Mouse (Mus musculus): ENCODE measurements around the gene Gm13696. TPM values are rescaled to one million over a fixed set of nuclear protein-coding genes. Genes with fewer than 3 reads are reported as not detected.
"Not testable (repeated sequence)": the region's sequence is repeated elsewhere in the genome, so short reads cannot be mapped to it uniquely, and the experiment has no call there.

The Gm13696 gene
- not detected in 2 replicates for polyA plus RNA-seq (2015; fragmentation: Nextera tagmentation; extraction: Ambion mirVana)

DNA sequence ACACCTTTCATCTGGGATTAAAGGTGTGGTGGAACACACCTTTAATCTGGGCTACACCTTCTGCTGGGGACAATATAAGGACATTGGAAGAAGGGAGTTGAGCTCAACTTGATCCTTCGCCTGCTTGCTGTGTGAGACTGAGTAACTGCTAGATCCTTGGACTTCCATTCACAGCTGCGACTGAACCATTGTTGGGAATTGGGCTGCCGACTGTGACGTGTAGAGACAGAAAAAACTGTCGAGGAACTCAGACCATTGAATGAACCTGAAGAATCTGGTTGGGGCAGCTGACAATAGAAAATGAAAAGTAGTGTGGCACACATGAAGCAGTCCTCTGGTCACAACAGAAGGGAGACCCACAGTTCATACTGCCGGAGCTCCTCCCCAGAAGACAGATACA is at the start of gene Gm13696:
Gene Gm13696, plus strand, starts transcription at position 301 of the 400 bp plus-strand sequence.
- ATAC-seq (ENCODE audit: low FRiP score, low read depth); H3K4me3 ChIP-seq; H3K4me2 ChIP-seq; H3K27me3 ChIP-seq; H3K9me3 ChIP-seq; H3K4me1 ChIP-seq (replicated peaks); H3K9ac ChIP-seq; H3K36me3 ChIP-seq; H3K27ac ChIP-seq (replicated peaks): not testable (repeated sequence)
- WGBS, result no CpG with 5 or more reads among the region's 6 CpGs

DNA sequence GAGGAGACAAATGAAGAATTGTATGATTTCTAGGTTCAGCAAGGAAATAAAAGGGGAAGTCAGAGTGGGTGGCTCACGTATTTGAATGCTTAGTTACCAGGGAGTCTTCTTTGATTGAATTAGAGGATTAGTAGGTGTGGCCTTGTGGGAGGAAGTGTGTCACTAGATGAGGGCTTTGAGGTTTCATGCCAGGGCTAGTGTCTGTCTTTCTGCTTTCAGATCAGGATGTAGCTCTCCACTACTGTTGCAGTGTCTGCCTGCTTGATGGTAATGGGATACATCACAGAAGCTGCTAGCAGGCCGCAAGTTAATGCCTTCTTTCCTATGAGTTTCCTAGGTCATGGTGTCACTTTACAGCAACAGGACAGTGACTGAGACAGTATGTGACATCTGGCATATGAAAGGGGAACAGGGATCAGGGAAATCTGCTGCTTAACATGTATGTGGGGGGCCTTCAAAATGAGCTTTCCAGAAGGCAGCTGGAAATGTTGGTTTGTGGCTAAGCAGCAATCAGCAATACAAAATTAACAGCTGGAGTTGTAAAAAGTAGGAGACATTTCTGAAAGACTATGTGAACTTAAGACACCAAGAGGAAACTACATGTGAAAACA is 43.3 kb upstream of the Gm13696 start:
- Histone ChIP-seq H3K4me2 (no peak overlapping the region), H3K9me3 (no peaks in the 10 kb centered on the region), H3K4me3 (no peak overlapping the region), H3K4me1 (replicated peaks) (no peaks in the 10 kb centered on the region), H3K36me3 (no peaks in the 10 kb centered on the region), H3K27ac (replicated peaks) (no peak overlapping the region), H3K27me3 (no peaks in the 10 kb centered on the region), H3K9ac (no peak overlapping the region)
- no peak for ATAC-seq (ENCODE audit: low FRiP score, low read depth)
- 63% methylated on average over 2 of the region's 2 CpGs for WGBS

DNA sequence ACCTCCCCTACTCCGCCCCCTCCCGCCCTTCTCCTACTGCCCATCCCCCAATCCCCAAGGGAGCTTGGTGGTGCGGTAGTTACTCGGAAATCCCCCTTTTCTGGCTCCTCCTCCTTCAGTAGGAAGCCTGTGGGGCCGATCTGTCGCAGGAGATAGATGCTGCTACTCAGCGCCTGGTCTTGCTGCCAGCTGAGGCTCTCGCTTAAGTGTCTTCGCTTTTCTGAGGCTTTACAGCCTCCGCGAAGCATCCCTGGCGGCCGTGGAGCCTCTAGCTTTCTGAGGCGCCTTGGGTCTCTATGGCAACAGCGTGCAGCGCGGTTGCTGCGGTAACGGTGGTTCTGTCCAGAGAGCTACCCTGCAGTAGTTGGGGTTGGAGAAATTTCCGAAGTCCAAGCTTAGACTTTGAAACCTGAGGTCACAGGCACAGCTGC is 32.0 kb upstream of the Gm13696 start, which contains the start of gene Zswim2:
Gene Zswim2, minus strand, starts transcription at position 298 of the 431 bp plus-strand sequence.
- ATAC-seq (ENCODE audit: low FRiP score, low read depth), result peak; percentile 99
- Histone ChIP-seq H3K4me2 (peak within 1 kb of the TSS; percentile 80), H3K36me3 (no peaks in the 10 kb centered on the region), H3K9me3 (no peaks in the 10 kb centered on the region), H3K4me1 (replicated peaks) (peaks cover 4% of the 10 kb centered on the region; the same call in 1 of the 2 replicates), H3K9ac (0 out of 2 replicates have a peak within 1 kb of the TSS, but pooled peaks have one; percentile 2), H3K27ac (replicated peaks) (0 out of 2 replicates have a peak within 1 kb of the TSS, but pooled peaks have one; percentile 3), H3K4me3 (peak within 1 kb of the TSS; percentile 38), H3K27me3 (no peaks in the 10 kb centered on the region)
- WGBS, result under 1% methylated on average over 20 of the region's 20 CpGs

DNA sequence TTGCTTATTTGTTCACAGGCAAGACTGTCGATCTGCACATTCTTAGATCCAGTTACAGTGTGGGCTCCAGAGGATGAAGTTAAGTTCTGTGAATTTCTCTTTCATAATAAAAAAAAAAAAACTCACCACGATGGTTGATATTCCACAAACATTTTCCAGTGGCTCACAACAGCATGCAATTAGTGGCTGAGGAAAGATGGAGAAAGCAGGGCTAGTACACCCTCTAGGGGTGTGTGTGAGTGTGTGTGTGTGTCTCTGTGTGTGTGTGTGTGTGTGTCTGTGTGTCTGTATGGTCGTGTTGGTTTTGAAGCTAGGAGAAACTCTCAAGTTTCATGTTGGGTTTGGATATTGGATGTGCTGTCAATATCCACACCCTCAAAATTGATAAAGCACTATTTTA is 31.5 kb upstream of the Gm13696 start:
- no peaks in the 10 kb centered on the region for H3K9me3 ChIP-seq
- no peaks in the 10 kb centered on the region for H3K27me3 ChIP-seq
- peak overlapping the region; percentile 80 for H3K4me2 ChIP-seq
- H3K4me3 ChIP-seq, result peak overlapping the region; percentile 38
- WGBS, result 35% methylated on average over 3 of the region's 3 CpGs
- H3K36me3 ChIP-seq, result no peaks in the 10 kb centered on the region
- no peak overlapping the region for H3K27ac ChIP-seq (replicated peaks)
- peaks cover 4% of the 10 kb centered on the region; the same call in 1 of the 2 replicates for H3K4me1 ChIP-seq (replicated peaks)
- H3K9ac ChIP-seq, result no peak overlapping the region
- ATAC-seq (ENCODE audit: low FRiP score, low read depth), result peak; percentile 39; the same call in 1 of the 2 replicates

DNA sequence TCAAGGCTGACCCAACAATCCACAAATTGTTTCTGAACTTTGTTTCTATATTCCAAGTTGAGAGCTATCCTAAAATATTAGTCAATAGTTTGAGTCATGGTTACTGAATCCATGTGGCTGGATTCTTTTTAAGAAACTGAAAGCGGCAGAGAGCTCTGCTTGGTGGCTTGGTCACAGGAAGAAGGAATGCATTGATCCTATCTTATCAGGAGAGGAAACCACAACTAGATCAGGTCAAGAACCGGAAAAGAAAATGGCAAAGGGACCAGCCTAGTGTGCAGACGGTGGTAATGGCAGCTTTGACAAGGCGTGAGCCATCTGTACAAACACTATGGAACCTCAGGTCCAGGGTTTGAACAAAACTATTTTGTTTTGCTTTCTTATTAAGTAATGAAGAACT is 31.1 kb upstream of the Gm13696 start:
- no peak overlapping the region for H3K4me2 ChIP-seq
- H3K4me1 ChIP-seq (replicated peaks), result peaks cover 4% of the 10 kb centered on the region; the same call in 1 of the 2 replicates
- 77% methylated on average over 4 of the region's 4 CpGs for WGBS
- H3K27me3 ChIP-seq, result no peaks in the 10 kb centered on the region
- no peak overlapping the region for H3K9ac ChIP-seq
- H3K4me3 ChIP-seq, result no peak overlapping the region
- ATAC-seq (ENCODE audit: low FRiP score, low read depth), result no peak
- no peak overlapping the region for H3K27ac ChIP-seq (replicated peaks)
- no peaks in the 10 kb centered on the region for H3K9me3 ChIP-seq
- no peaks in the 10 kb centered on the region for H3K36me3 ChIP-seq

DNA sequence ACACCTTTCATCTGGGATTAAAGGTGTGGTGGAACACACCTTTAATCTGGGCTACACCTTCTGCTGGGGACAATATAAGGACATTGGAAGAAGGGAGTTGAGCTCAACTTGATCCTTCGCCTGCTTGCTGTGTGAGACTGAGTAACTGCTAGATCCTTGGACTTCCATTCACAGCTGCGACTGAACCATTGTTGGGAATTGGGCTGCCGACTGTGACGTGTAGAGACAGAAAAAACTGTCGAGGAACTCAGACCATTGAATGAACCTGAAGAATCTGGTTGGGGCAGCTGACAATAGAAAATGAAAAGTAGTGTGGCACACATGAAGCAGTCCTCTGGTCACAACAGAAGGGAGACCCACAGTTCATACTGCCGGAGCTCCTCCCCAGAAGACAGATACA is 17.5 kb upstream of the Gm13696 start, which contains the start of gene Gm13698:
Gene Gm13698, plus strand, starts transcription at position 301 of the 400 bp plus-strand sequence.
- not testable (repeated sequence) for H3K27me3 ChIP-seq; H3K9ac ChIP-seq; H3K36me3 ChIP-seq; ATAC-seq (ENCODE audit: low FRiP score, low read depth); H3K4me1 ChIP-seq (replicated peaks); H3K4me3 ChIP-seq; H3K4me2 ChIP-seq; H3K27ac ChIP-seq (replicated peaks); H3K9me3 ChIP-seq
- no CpG with 5 or more reads among the region's 6 CpGs for WGBS

DNA sequence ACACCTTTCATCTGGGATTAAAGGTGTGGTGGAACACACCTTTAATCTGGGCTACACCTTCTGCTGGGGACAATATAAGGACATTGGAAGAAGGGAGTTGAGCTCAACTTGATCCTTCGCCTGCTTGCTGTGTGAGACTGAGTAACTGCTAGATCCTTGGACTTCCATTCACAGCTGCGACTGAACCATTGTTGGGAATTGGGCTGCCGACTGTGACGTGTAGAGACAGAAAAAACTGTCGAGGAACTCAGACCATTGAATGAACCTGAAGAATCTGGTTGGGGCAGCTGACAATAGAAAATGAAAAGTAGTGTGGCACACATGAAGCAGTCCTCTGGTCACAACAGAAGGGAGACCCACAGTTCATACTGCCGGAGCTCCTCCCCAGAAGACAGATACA is 11.7 kb upstream of the Gm13696 start, which contains the start of gene Gm13693:
Gene Gm13693, plus strand, starts transcription at position 301 of the 400 bp plus-strand sequence.
- not testable (repeated sequence) for H3K9me3 ChIP-seq; H3K4me2 ChIP-seq; H3K27ac ChIP-seq (replicated peaks); H3K9ac ChIP-seq; H3K36me3 ChIP-seq; H3K27me3 ChIP-seq; H3K4me1 ChIP-seq (replicated peaks); ATAC-seq (ENCODE audit: low FRiP score, low read depth); H3K4me3 ChIP-seq
- WGBS, result no CpG with 5 or more reads among the region's 6 CpGs

DNA sequence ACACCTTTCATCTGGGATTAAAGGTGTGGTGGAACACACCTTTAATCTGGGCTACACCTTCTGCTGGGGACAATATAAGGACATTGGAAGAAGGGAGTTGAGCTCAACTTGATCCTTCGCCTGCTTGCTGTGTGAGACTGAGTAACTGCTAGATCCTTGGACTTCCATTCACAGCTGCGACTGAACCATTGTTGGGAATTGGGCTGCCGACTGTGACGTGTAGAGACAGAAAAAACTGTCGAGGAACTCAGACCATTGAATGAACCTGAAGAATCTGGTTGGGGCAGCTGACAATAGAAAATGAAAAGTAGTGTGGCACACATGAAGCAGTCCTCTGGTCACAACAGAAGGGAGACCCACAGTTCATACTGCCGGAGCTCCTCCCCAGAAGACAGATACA is 5.9 kb upstream of the Gm13696 start, which contains the start of gene Gm13695:
Gene Gm13695, plus strand, starts transcription at position 301 of the 400 bp plus-strand sequence.
- ATAC-seq (ENCODE audit: low FRiP score, low read depth); H3K9ac ChIP-seq; H3K4me1 ChIP-seq (replicated peaks); H3K9me3 ChIP-seq; H3K27me3 ChIP-seq; H3K4me2 ChIP-seq; H3K36me3 ChIP-seq; H3K27ac ChIP-seq (replicated peaks); H3K4me3 ChIP-seq: not testable (repeated sequence)
- no CpG with 5 or more reads among the region's 6 CpGs for WGBS

DNA sequence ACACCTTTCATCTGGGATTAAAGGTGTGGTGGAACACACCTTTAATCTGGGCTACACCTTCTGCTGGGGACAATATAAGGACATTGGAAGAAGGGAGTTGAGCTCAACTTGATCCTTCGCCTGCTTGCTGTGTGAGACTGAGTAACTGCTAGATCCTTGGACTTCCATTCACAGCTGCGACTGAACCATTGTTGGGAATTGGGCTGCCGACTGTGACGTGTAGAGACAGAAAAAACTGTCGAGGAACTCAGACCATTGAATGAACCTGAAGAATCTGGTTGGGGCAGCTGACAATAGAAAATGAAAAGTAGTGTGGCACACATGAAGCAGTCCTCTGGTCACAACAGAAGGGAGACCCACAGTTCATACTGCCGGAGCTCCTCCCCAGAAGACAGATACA is 5.7 kb downstream of the Gm13696 start, which contains the start of gene Gm13694:
Gene Gm13694, plus strand, starts transcription at position 301 of the 400 bp plus-strand sequence.
- no CpG with 5 or more reads among the region's 6 CpGs for WGBS
- ATAC-seq (ENCODE audit: low FRiP score, low read depth); H3K4me3 ChIP-seq: not testable (repeated sequence)

DNA sequence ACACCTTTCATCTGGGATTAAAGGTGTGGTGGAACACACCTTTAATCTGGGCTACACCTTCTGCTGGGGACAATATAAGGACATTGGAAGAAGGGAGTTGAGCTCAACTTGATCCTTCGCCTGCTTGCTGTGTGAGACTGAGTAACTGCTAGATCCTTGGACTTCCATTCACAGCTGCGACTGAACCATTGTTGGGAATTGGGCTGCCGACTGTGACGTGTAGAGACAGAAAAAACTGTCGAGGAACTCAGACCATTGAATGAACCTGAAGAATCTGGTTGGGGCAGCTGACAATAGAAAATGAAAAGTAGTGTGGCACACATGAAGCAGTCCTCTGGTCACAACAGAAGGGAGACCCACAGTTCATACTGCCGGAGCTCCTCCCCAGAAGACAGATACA is 11.5 kb downstream of the Gm13696 start, which contains the start of gene Gm13697:
Gene Gm13697, plus strand, starts transcription at position 301 of the 400 bp plus-strand sequence.
- not testable (repeated sequence) for H3K36me3 ChIP-seq; H3K4me1 ChIP-seq (replicated peaks); H3K4me3 ChIP-seq; H3K9ac ChIP-seq; H3K27ac ChIP-seq (replicated peaks); H3K27me3 ChIP-seq; ATAC-seq (ENCODE audit: low FRiP score, low read depth); H3K9me3 ChIP-seq; H3K4me2 ChIP-seq
- WGBS, result no CpG with 5 or more reads among the region's 6 CpGs

More for the DNA sequence above, 5.7 kb downstream of the Gm13696 start, which contains the start of gene Gm13694:
- not testable (repeated sequence) for H3K36me3 ChIP-seq; H3K4me2 ChIP-seq; H3K9me3 ChIP-seq; H3K27ac ChIP-seq (replicated peaks); H3K9ac ChIP-seq; H3K27me3 ChIP-seq; H3K4me1 ChIP-seq (replicated peaks)

DNA sequence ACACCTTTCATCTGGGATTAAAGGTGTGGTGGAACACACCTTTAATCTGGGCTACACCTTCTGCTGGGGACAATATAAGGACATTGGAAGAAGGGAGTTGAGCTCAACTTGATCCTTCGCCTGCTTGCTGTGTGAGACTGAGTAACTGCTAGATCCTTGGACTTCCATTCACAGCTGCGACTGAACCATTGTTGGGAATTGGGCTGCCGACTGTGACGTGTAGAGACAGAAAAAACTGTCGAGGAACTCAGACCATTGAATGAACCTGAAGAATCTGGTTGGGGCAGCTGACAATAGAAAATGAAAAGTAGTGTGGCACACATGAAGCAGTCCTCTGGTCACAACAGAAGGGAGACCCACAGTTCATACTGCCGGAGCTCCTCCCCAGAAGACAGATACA is 17.3 kb downstream of the Gm13696 start, which contains the start of gene Gm13691:
Gene Gm13691, plus strand, starts transcription at position 301 of the 400 bp plus-strand sequence.
- WGBS, result no CpG with 5 or more reads among the region's 6 CpGs
- H3K4me2 ChIP-seq; H3K4me1 ChIP-seq (replicated peaks); H3K9ac ChIP-seq; H3K27me3 ChIP-seq; ATAC-seq (ENCODE audit: low FRiP score, low read depth); H3K9me3 ChIP-seq; H3K4me3 ChIP-seq; H3K36me3 ChIP-seq; H3K27ac ChIP-seq (replicated peaks): not testable (repeated sequence)

DNA sequence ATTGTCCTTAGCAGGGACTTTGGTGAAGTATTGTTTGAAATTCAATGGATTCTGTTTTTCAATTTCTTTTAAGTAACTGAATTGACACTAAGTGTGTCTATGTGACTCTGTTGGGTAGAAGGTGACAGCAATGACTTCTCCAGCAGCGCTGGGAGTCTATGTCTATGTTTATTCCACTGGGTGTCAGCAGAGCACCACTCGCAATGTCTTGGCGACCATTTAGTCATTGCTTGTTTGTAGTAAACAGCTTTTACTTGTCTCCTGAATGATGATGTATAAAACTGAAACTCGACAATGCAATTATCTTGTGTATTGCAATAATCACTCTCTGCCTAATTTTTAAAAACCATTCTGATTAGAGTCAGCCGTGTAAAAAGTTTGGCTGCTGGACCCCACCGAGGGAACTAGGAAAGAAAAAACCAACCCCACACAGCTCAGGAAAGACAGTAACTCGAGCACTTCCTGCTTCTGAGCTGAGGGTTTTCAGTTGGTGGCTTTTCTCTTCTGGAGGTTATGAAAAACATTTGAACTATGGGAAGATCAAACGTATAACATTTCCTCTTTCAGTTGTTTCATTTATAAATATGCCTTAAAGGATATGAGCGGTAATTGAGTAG is 20.8 kb downstream of the Gm13696 start:
- not testable (repeated sequence) for H3K27ac ChIP-seq (replicated peaks); H3K4me3 ChIP-seq; H3K9ac ChIP-seq; ATAC-seq (ENCODE audit: low FRiP score, low read depth); H3K36me3 ChIP-seq; H3K27me3 ChIP-seq; H3K9me3 ChIP-seq; H3K4me1 ChIP-seq (replicated peaks); H3K4me2 ChIP-seq
- 70% methylated on average over 8 of the region's 9 CpGs for WGBS
